Mouse (Mus musculus): ENCODE data around the gene Blmh.

DNA sequence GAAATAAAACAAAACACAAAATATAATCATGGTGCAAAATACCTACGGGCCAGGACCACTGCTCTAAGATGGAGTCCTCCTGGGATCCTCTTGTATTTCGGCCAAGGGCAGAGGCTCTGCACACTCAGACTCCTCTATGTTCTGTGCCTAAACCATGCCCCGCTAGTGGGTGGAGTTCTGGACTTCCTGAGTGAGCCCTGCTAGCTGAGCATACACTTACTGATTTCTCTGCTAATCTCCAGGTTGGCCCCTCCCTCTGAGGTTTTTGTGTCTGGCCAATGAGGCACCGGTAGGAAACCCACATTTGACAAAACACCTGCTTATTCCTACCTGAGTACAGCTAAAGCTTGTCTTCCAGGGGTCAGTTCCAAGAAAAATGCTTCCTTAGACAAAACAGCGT lies 76.1 kb downstream of the Blmh start:
- TF ChIP-seq TAL1 (IDR thresholded peaks at IDR 0.05; ENCODE audit: low read length) (no peak), POLR2A (IDR thresholded peaks at IDR 0.05; ENCODE audit: control insufficient read depth in 1 of 2, insufficient read depth in 1 of 2, low read depth in 1 of 2, low read length in 2 of 2, poor library complexity in 1 of 2) (no peak), E2F4 (IDR thresholded peaks at IDR 0.05; ENCODE audit: borderline replicate concordance, low read depth, low read length) (no peak), ZNF384 (IDR thresholded peaks at IDR 0.05; ENCODE audit: low read depth, low read length) (peak; percentile 71; the same call in 1 of the 2 replicates), CHD2 (IDR thresholded peaks at IDR 0.05; ENCODE audit: low read length) (no peak), CTCF (IDR thresholded peaks at IDR 0.05 in 2 of 3, conservative IDR thresholded peaks at IDR 0.05 in 1 of 3; ENCODE audit: control insufficient read depth in 1 of 3, insufficient read depth in 1 of 3, low read depth in 2 of 3, low read length in 3 of 3, poor library complexity in 1 of 3, severe bottlenecking in 1 of 3) (no peak), NELFE (IDR thresholded peaks at IDR 0.05; ENCODE audit: low read depth, low read length) (no peak), POLR2AphosphoS5 (IDR thresholded peaks at IDR 0.05; ENCODE audit: borderline replicate concordance, low read depth, low read length) (no peak)
